Mouse (Mus musculus): ENCODE measurements around the gene Smyd3. TPM values are rescaled to one million over a fixed set of nuclear protein-coding genes. Genes with fewer than 3 reads are reported as not detected.

Smyd3 gene
- polyA plus RNA-seq, 1 experiment from 2014 or later: 21.4 TPM

DNA sequence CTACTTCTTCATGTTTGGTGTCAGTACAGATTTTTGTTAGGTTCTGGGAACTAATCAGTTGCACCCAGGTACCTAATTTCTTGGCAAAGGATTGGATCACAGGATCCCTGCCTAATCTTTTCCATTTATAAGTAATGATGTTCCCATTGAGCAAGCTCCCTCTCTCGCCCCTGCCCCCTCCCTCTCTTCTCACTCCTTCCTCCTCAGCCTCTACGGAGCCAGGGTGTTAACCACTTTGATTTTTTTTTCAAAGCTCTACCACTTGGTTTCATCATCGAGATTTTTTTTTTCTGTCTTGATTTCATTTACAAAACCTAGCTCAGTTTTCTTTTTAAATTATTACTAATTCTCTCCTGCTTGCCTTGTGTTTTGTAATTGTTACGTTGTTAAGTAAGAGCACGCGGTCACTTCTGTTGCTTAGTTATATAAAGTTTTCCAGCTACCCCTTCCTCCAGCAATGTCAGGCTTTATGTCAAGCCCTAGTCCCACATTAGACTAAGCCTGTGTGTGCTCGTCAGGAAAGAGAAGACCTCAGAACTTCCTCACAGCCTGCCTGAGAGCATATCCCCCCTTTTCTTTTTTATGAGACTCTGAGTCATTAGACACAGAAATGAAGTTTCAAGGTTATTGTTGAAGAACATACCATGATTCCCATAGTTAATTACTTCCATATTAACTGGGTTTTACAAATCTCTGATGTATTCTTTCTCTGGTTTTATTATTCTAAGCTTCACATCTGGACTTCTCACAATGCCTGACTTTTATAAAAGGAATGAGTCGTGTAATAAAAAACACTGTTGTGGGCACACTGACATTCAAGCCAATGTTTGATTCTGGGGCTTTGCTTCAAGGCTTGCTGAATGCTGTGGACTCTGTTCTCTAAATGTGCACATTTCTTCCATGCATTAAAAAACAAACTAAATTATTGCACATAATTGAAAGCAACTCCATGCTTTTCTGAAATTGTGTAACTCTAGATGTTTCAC, 156.1 kb downstream of the Smyd3 start:
- no peaks in the 10 kb centered on the region for H3K36me3 ChIP-seq (ENCODE audit: insufficient read depth, low read length)
- H3K4me3 ChIP-seq (ENCODE audit: low read length): no peak overlapping the region
- H3K27ac ChIP-seq (ENCODE audit: low read length): no peak overlapping the region
- no peak overlapping the region for H3K9ac ChIP-seq (replicated peaks; ENCODE audit: low read length)
- no peaks in the 10 kb centered on the region for H3K4me1 ChIP-seq (ENCODE audit: insufficient read depth, low read length)
- H3K9me3 ChIP-seq (ENCODE audit: low read length): no peaks in the 10 kb centered on the region
- H3K4me2 ChIP-seq (replicated peaks; ENCODE audit: low read depth, low read length): no peak overlapping the region
- H3K27me3 ChIP-seq (ENCODE audit: insufficient read depth, low read length): no peaks in the 10 kb centered on the region
- WGBS: 61% methylated on average over 8 of the region's 8 CpGs
- no peak for ATAC-seq (ENCODE audit: low FRiP score, low TSS enrichment)

DNA sequence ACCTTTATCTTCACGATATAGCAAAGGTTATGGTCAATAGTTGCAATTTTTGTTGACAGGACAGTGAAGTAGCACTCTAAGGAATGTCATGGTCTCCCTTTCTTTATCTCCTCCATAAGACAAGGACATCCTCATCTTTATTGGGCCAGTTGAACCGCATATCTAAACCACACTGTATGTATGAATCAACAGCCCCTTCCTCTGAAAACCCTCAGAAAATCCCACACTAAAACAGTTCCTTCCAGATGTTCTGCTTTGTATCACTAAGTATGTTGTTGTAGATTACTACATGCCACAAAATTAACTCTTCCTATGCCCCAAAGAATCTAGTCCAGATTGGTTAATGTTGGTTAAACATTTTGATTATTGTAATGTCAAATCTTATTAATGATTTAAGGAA, 160.7 kb downstream of the Smyd3 start:
- WGBS: 84% methylated on average over 2 of the region's 2 CpGs
- no peaks in the 10 kb centered on the region for H3K27me3 ChIP-seq (ENCODE audit: insufficient read depth, low read length)
- H3K36me3 ChIP-seq (ENCODE audit: insufficient read depth, low read length): no peaks in the 10 kb centered on the region
- no peak overlapping the region for H3K4me3 ChIP-seq (ENCODE audit: low read length)
- no peak overlapping the region for H3K9ac ChIP-seq (replicated peaks; ENCODE audit: low read length)
- H3K9me3 ChIP-seq (ENCODE audit: low read length): no peaks in the 10 kb centered on the region
- H3K27ac ChIP-seq (ENCODE audit: low read length): no peak overlapping the region
- no peak for ATAC-seq (ENCODE audit: low FRiP score, low TSS enrichment)
- H3K4me1 ChIP-seq (ENCODE audit: insufficient read depth, low read length): no peaks in the 10 kb centered on the region
- no peak overlapping the region for H3K4me2 ChIP-seq (replicated peaks; ENCODE audit: low read depth, low read length)

DNA sequence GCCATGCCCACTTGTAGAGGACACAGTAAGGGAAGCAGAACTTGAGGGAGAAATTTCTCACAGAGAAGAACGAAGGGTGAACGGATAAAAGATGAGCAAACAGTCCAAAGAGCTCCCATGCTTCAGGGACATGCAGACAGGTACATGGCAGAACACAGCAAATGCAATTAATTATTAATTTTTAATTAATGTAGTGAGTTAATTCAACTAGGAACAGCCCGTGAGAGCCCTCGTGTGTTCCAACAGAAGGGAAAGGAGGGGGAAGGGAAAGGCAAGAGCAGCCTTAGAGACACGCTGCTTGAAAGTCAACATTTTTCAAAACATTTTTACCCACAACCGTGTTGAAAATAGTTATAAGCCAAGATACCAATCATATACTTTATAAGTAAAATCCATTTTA, 163.6 kb downstream of the Smyd3 start:
- no peak overlapping the region for H3K4me3 ChIP-seq (ENCODE audit: low read length)
- peak; percentile 65; the same call in 1 of the 2 replicates for ATAC-seq (ENCODE audit: low FRiP score, low TSS enrichment)
- no peaks in the 10 kb centered on the region for H3K36me3 ChIP-seq (ENCODE audit: insufficient read depth, low read length)
- H3K27me3 ChIP-seq (ENCODE audit: insufficient read depth, low read length): no peaks in the 10 kb centered on the region
- no peak overlapping the region for H3K4me2 ChIP-seq (replicated peaks; ENCODE audit: low read depth, low read length)
- H3K27ac ChIP-seq (ENCODE audit: low read length): no peak overlapping the region
- no peaks in the 10 kb centered on the region for H3K9me3 ChIP-seq (ENCODE audit: low read length)
- WGBS: 77% methylated on average over 6 of the region's 6 CpGs
- no peak overlapping the region for H3K9ac ChIP-seq (replicated peaks; ENCODE audit: low read length)
- no peaks in the 10 kb centered on the region for H3K4me1 ChIP-seq (ENCODE audit: insufficient read depth, low read length)

DNA sequence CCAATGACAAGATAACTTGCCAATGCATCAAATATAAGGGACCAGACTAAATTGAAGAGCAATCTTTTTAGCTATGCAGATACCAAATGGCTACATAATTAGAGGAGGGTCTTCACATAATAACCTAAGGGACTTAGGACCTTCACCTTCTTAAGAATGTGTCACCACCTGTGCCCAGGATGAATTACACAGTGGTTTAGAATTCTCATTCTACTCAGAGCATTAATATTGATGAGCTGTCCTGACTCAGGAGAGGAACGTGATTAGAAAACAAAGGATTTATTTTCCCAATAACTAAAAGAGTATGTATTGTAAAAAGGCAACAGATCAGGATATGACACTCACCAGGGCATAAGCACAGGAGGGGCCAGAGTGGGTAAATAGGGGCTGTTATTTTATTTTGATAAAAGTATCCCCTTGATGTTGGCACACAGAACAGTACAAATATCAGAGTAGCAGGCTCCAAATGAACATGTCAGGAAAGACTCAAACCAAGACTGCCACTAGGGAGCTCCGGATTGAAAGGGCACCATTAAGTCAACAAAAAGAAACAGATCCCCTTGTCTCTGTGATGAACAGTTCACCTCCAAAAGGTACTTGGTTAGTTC, 172.4 kb downstream of the Smyd3 start:
- H3K4me3 ChIP-seq (ENCODE audit: low read length): no peak overlapping the region
- H3K27me3 ChIP-seq (ENCODE audit: insufficient read depth, low read length): no peaks in the 10 kb centered on the region
- WGBS: 51% methylated on average over 2 of the region's 2 CpGs
- no peak overlapping the region for H3K9ac ChIP-seq (replicated peaks; ENCODE audit: low read length)
- H3K27ac ChIP-seq (ENCODE audit: low read length): no peak overlapping the region
- no peak overlapping the region for H3K4me2 ChIP-seq (replicated peaks; ENCODE audit: low read depth, low read length)
- no peaks in the 10 kb centered on the region for H3K36me3 ChIP-seq (ENCODE audit: insufficient read depth, low read length)
- ATAC-seq (ENCODE audit: low FRiP score, low TSS enrichment): no peak
- no peaks in the 10 kb centered on the region for H3K9me3 ChIP-seq (ENCODE audit: low read length)
- no peaks in the 10 kb centered on the region for H3K4me1 ChIP-seq (ENCODE audit: insufficient read depth, low read length)

DNA sequence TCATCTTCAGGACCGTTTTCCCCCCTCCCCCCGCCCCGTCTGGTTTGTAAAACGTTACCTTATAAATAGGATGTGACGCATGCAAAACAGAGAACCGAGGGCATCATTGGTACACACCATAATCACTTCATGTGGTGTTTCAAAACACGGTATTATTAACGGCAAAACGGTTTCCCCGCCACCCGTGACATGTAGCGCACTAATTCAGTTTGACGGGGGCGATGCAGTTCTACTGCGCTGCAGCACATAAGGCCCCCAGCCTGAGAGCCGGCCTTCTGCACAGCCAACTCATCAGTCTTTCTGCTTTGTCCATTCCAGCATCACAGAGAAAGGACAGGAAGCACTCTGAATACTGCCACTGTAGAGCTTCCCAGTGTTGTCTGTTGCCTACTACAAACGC, 174.4 kb downstream of the Smyd3 start:
- Histone ChIP-seq H3K27ac (ENCODE audit: low read length) (no peak overlapping the region), H3K4me2 (replicated peaks; ENCODE audit: low read depth, low read length) (no peak overlapping the region), H3K9me3 (ENCODE audit: low read length) (no peaks in the 10 kb centered on the region), H3K4me3 (ENCODE audit: low read length) (no peak overlapping the region), H3K27me3 (ENCODE audit: insufficient read depth, low read length) (no peaks in the 10 kb centered on the region), H3K36me3 (ENCODE audit: insufficient read depth, low read length) (no peaks in the 10 kb centered on the region), H3K9ac (replicated peaks; ENCODE audit: low read length) (no peak overlapping the region), H3K4me1 (ENCODE audit: insufficient read depth, low read length) (no peaks in the 10 kb centered on the region)
- 95% methylated on average over 17 of the region's 17 CpGs for WGBS
- no peak for ATAC-seq (ENCODE audit: low FRiP score, low TSS enrichment)

DNA sequence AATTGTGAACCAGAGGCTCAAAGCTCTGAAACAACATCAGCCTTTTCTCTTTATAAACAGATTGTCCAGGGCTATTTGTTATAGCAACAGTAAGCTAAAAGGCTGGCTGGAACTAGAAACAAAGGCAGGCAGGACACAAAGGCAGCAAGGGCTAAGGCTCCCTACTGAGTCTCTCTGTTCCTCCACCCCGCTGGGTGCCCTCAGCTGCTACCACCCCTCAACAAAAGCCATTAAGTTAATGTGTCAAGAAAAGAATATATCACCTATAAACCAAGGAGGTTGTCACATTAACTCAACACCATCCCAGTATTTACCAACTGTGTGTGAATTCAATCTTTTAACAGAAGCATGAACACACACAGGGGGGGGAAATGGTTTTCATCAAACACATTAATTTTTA, 176.3 kb downstream of the Smyd3 start:
- Histone ChIP-seq H3K36me3 (ENCODE audit: insufficient read depth, low read length) (no peaks in the 10 kb centered on the region), H3K27me3 (ENCODE audit: insufficient read depth, low read length) (no peaks in the 10 kb centered on the region), H3K4me2 (replicated peaks; ENCODE audit: low read depth, low read length) (no peak overlapping the region), H3K9me3 (ENCODE audit: low read length) (no peaks in the 10 kb centered on the region), H3K4me1 (ENCODE audit: insufficient read depth, low read length) (no peaks in the 10 kb centered on the region), H3K4me3 (ENCODE audit: low read length) (no peak overlapping the region), H3K9ac (replicated peaks; ENCODE audit: low read length) (no peak overlapping the region), H3K27ac (ENCODE audit: low read length) (peak overlapping the region; percentile 37; the same call in 1 of the 2 replicates)
- WGBS: 45% methylated on average over 1 of the region's 1 CpGs
- ATAC-seq (ENCODE audit: low FRiP score, low TSS enrichment): peak; percentile 90

DNA sequence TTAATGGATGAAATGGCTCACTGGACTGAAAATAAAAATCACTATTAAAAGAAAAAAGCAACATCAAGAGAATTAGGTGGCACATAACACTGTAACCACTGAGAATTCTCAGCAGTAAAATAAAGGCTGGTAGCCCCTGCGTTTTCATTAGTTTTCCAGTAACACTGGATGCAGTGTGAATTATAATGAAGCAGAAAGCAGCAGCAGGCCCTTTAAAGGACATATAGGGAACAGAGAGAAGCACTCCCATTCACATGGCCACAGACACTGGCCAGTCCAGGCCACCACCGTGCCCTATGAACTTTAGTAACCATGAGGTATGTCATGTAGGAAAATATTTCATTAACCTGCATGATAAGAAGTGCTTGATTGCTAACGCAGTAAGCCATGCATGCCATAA, 178.8 kb downstream of the Smyd3 start:
- H3K4me2 ChIP-seq (replicated peaks; ENCODE audit: low read depth, low read length): no peak overlapping the region
- H3K4me1 ChIP-seq (ENCODE audit: insufficient read depth, low read length): no peaks in the 10 kb centered on the region
- WGBS: 73% methylated on average over 3 of the region's 3 CpGs
- H3K9me3 ChIP-seq (ENCODE audit: low read length): no peaks in the 10 kb centered on the region
- H3K9ac ChIP-seq (replicated peaks; ENCODE audit: low read length): no peak overlapping the region
- H3K27ac ChIP-seq (ENCODE audit: low read length): no peak overlapping the region
- no peak overlapping the region for H3K4me3 ChIP-seq (ENCODE audit: low read length)
- H3K27me3 ChIP-seq (ENCODE audit: insufficient read depth, low read length): no peaks in the 10 kb centered on the region
- ATAC-seq (ENCODE audit: low FRiP score, low TSS enrichment): no peak
- H3K36me3 ChIP-seq (ENCODE audit: insufficient read depth, low read length): no peaks in the 10 kb centered on the region

DNA sequence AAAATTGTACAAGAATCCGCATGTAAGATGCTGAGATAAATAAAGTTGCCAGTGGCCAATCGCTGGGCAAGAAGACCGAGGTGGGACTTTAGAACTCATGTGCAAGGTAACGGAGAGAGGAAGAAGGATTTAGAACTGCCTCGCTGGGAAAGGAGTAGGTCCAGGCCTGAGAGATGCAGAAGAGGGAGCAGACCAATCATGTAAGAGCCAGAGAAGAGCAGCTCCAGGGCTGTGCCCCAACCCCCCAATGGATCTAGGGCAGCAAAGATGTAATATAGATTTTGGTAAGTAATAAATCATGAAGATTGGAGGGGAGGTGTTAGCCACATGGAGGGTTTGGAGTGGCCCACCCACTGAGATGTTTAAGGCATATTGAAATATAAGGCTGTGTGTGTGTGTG, 180.3 kb downstream of the Smyd3 start:
- Histone ChIP-seq H3K9ac (replicated peaks; ENCODE audit: low read length) (no peak overlapping the region), H3K27me3 (ENCODE audit: insufficient read depth, low read length) (no peaks in the 10 kb centered on the region), H3K36me3 (ENCODE audit: insufficient read depth, low read length) (no peaks in the 10 kb centered on the region), H3K9me3 (ENCODE audit: low read length) (no peaks in the 10 kb centered on the region), H3K4me3 (ENCODE audit: low read length) (no peak overlapping the region), H3K4me2 (replicated peaks; ENCODE audit: low read depth, low read length) (no peak overlapping the region), H3K27ac (ENCODE audit: low read length) (no peak overlapping the region), H3K4me1 (ENCODE audit: insufficient read depth, low read length) (no peaks in the 10 kb centered on the region)
- no peak for ATAC-seq (ENCODE audit: low FRiP score, low TSS enrichment)
- WGBS: 88% methylated on average over 5 of the region's 5 CpGs

DNA sequence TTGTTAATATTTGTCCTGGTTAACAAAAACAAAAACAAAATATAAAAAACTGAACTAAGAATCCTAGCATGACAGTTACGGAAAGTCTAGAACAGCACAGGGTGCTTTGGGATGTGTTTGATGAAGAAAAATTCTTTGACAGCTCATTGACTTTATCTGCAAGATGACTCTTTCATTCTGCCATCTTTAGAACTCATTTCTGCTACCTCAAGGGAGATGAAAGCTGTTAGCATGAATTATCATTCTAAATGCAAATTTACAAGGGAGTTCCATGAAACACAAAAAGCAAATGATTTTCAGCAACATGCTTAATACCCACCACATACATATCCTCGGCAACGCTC, 190.9 kb downstream of the Smyd3 start:
- Histone ChIP-seq H3K4me3 (ENCODE audit: low read length) (no peak overlapping the region), H3K9me3 (ENCODE audit: low read length) (no peaks in the 10 kb centered on the region), H3K4me2 (replicated peaks; ENCODE audit: low read depth, low read length) (no peak overlapping the region), H3K4me1 (ENCODE audit: insufficient read depth, low read length) (0 out of 2 replicates have a peak, but pooled peaks cover 6% of the 10 kb centered on the region), H3K36me3 (ENCODE audit: insufficient read depth, low read length) (no peaks in the 10 kb centered on the region), H3K9ac (replicated peaks; ENCODE audit: low read length) (no peak overlapping the region), H3K27me3 (ENCODE audit: insufficient read depth, low read length) (no peaks in the 10 kb centered on the region), H3K27ac (ENCODE audit: low read length) (no peak overlapping the region)
- ATAC-seq (ENCODE audit: low FRiP score, low TSS enrichment): no peak
- WGBS: 96% methylated on average over 3 of the region's 3 CpGs

All from kidney, embryonic 16.5 days (tissue).